Mouse (Mus musculus) CH12.LX (cell line): Measurements from ENCODE around the gene 2200002D01Rik. TPM values are rescaled to one million over a fixed set of nuclear protein-coding genes. Genes with fewer than 3 reads are reported as not detected.

Source experiments
- DNase-seq: peaks from one replicate; pipeline ENCODE4 v3.0.0-alpha.2; 2013; ENCODE audit errors: extremely low read depth
- H3K27ac ChIP-seq: 2 replicates; pipeline ENCODE4 v1.5.1; 2012; ENCODE audit warnings: low read depth, mild to moderate bottlenecking, control low read depth, moderate library complexity; ENCODE audit not compliant: insufficient read depth
- H3K27me3 ChIP-seq: replicated peaks from 2 replicates; pipeline ENCODE3; 2012; ENCODE audit warnings: inconsistent platforms
- H3K36me3 ChIP-seq, 2 experiments: replicated peaks in 1 of 2; 2 replicates each; pipeline versions ENCODE3 to v1.6.1; 2012; ENCODE audit warnings: inconsistent platforms in 1 of 2, low read length in 1 of 2, mild to moderate bottlenecking in 1 of 2, mixed read lengths in 1 of 2, moderate library complexity in 1 of 2; ENCODE audit not compliant: control insufficient read depth in 1 of 2, insufficient read depth in 1 of 2
- H3K4me1 ChIP-seq, 2 experiments: 2 replicates each; pipeline ENCODE4 v1.6.1; 2012; ENCODE audit warnings: inconsistent platforms in 1 of 2, moderate library complexity in 1 of 2; ENCODE audit not compliant: insufficient read depth in 2 of 2, control insufficient read depth in 1 of 2
- H3K4me2 ChIP-seq: 2 replicates; pipeline ENCODE4 v1.6.1; 2012; ENCODE audit warnings: low read depth, mild to moderate bottlenecking, control low read depth; ENCODE audit not compliant: poor library complexity, insufficient read depth, severe bottlenecking
- H3K4me3 ChIP-seq, 3 experiments: fragments of 150-350 bp in 1 of 3; sonication (generic) in 1 of 3; replicated peaks in 1 of 3; 2 replicates each; pipeline versions ENCODE3 to v1.5.1; 2011 to 2012; ENCODE audit warnings: low read depth in 2 of 3, low read length in 2 of 3, mild to moderate bottlenecking in 2 of 3, moderate library complexity in 2 of 3, control low read depth in 1 of 3, improper control_type of control experiment in 1 of 3, inconsistent platforms in 1 of 3, mixed read lengths in 1 of 3; ENCODE audit not compliant: poor library complexity in 1 of 3
- H3K79me2 ChIP-seq: replicated peaks from 2 replicates; pipeline ENCODE4 v1.6.1; 2012; ENCODE audit warnings: mild to moderate bottlenecking, moderate library complexity; ENCODE audit not compliant: control insufficient read depth, poor library complexity, insufficient read depth, severe bottlenecking; ENCODE audit errors: extremely low read depth
- H3K9ac ChIP-seq: 2 replicates; pipeline ENCODE4 v1.6.1; 2012; ENCODE audit warnings: low read depth, mild to moderate bottlenecking, control low read depth, moderate library complexity; ENCODE audit not compliant: insufficient read depth
- H3K9me3 ChIP-seq: replicated peaks from 2 replicates; pipeline ENCODE3; 2012; ENCODE audit warnings: low read length, inconsistent platforms, mixed read lengths
- BHLHE40 ChIP-seq: IDR thresholded peaks from 2 replicates; pipeline ENCODE4 v1.6.1; 2011; ENCODE audit warnings: mild to moderate bottlenecking, low read depth, low read length, improper control_type of control experiment
- CHD1 ChIP-seq: IDR thresholded peaks from 2 replicates; pipeline ENCODE4 v1.6.1; 2012; ENCODE audit warnings: low read depth, low read length, improper control_type of control experiment, inconsistent platforms
- CTCF ChIP-seq, 2 experiments: IDR thresholded peaks in 1 of 2; conservative IDR thresholded peaks in 1 of 2; 2 replicates each; pipeline ENCODE4 v1.5.1; 2011 to 2012; ENCODE audit warnings: low read depth in 2 of 2, low read length in 2 of 2, improper control_type of control experiment in 1 of 2, inconsistent platforms in 1 of 2, mild to moderate bottlenecking in 1 of 2, moderate library complexity in 1 of 2
- ELF1 ChIP-seq: IDR thresholded peaks from 2 replicates; pipeline ENCODE4 v1.6.1; 2014; ENCODE audit warnings: low read depth, mild to moderate bottlenecking, inconsistent platforms, low read length, improper control_type of control experiment
- EP300 ChIP-seq: IDR thresholded peaks from 2 replicates; pipeline ENCODE4 v1.6.1; 2011; ENCODE audit warnings: low read length, improper control_type of control experiment
- IRF4 ChIP-seq: IDR thresholded peaks from 2 replicates; pipeline ENCODE4 v1.6.1; 2014; ENCODE audit warnings: low read depth, mild to moderate bottlenecking, inconsistent platforms, low read length, improper control_type of control experiment
- JUND ChIP-seq: conservative IDR thresholded peaks from 2 replicates; pipeline ENCODE4 v1.6.1; 2011; ENCODE audit warnings: low read depth, low read length, improper control_type of control experiment
- MAX ChIP-seq: IDR thresholded peaks from 2 replicates; pipeline ENCODE4 v1.6.1; 2011; ENCODE audit warnings: low read length, improper control_type of control experiment
- MAZ ChIP-seq: IDR thresholded peaks from 2 replicates; pipeline ENCODE4 v1.6.1; 2012; ENCODE audit warnings: low read depth, mild to moderate bottlenecking, inconsistent platforms, low read length, improper control_type of control experiment, moderate library complexity
- MEF2A ChIP-seq: IDR thresholded peaks from 2 replicates; pipeline ENCODE4 v1.6.1; 2014; ENCODE audit warnings: low read depth, mild to moderate bottlenecking, inconsistent platforms, low read length, improper control_type of control experiment, borderline replicate concordance
- MXI1 ChIP-seq: IDR thresholded peaks from 2 replicates; pipeline ENCODE4 v1.6.1; 2011; ENCODE audit warnings: mild to moderate bottlenecking, low read depth, low read length, improper control_type of control experiment
- MYC ChIP-seq: IDR thresholded peaks from 2 replicates; pipeline ENCODE4 v1.6.1; 2011; ENCODE audit warnings: low read depth, mild to moderate bottlenecking, improper control_type of control experiment, low read length
- NELFE ChIP-seq: IDR thresholded peaks from 2 replicates; pipeline ENCODE4 v1.6.1; 2011; ENCODE audit warnings: low read depth, low read length, improper control_type of control experiment
- POLR2A ChIP-seq: IDR thresholded peaks from 2 replicates; pipeline ENCODE4 v1.6.1; 2011; ENCODE audit warnings: low read depth, mild to moderate bottlenecking, improper control_type of control experiment, low read length
- RAD21 ChIP-seq: IDR thresholded peaks from 2 replicates; pipeline ENCODE4 v1.6.1; 2011; ENCODE audit warnings: low read depth, mild to moderate bottlenecking, low read length, improper control_type of control experiment, moderate library complexity
- RCOR1 ChIP-seq: conservative IDR thresholded peaks from 2 replicates; pipeline ENCODE4 v1.6.1; 2012; ENCODE audit warnings: low read depth, mild to moderate bottlenecking, inconsistent platforms, low read length, improper control_type of control experiment
- SMC3 ChIP-seq: IDR thresholded peaks from 2 replicates; pipeline ENCODE4 v1.6.1; 2011; ENCODE audit warnings: low read depth, low read length, improper control_type of control experiment
- TBP ChIP-seq: conservative IDR thresholded peaks from 2 replicates; pipeline ENCODE4 v1.6.1; 2011; ENCODE audit warnings: low read depth, low read length, improper control_type of control experiment
- UBTF ChIP-seq: IDR thresholded peaks from 2 replicates; pipeline ENCODE4 v1.6.1; 2012; ENCODE audit warnings: low read depth, mild to moderate bottlenecking, inconsistent platforms, low read length, improper control_type of control experiment, moderate library complexity
- ZC3H11A ChIP-seq: IDR thresholded peaks from 2 replicates; pipeline ENCODE4 v1.6.1; 2012; ENCODE audit warnings: low read depth, mild to moderate bottlenecking, inconsistent platforms, low read length, improper control_type of control experiment
- ZMIZ1 ChIP-seq: IDR thresholded peaks from 2 replicates; pipeline ENCODE4 v1.6.1; 2012; ENCODE audit warnings: low read depth, mild to moderate bottlenecking, inconsistent platforms, low read length, improper control_type of control experiment
- dilution Hi-C: fragments of 300-500 bp; cut with MboI; formaldehyde crosslinking; loops from 2 replicates; pipeline ENCODE4 v1.14.3; 2020; ENCODE audit warnings: low sequenced_read_pairs; ENCODE audit not compliant: extremely low pct_unique_long_range_greater_than_20kb, extremely low pct_ligation_motif_present
- in situ Hi-C: fragments of 300-500 bp; cut with MboI; formaldehyde crosslinking; loops from 3 replicates; pipeline ENCODE4 v1.14.3; 2019; ENCODE audit warnings: low sequenced_read_pairs, low pct_ligation_motif_present, low pct_unique_long_range_greater_than_20kb, mixed read lengths
- polyA plus RNA-seq: library from polyadenylated mRNA; unstranded; fragments of >175 nt; gene quantifications from 2 replicates; pipeline ENCODE4 v1.2.1, GENCODE M21; 2012; ENCODE audit warnings: low read depth; ENCODE audit not compliant: insufficient read length
- total RNA-seq, 2 experiments: library from RNA; depleted of rRNA; stranded (reverse); fragments of 300-350 nt in 1 of 2; fragments of >200 nt in 1 of 2; gene quantifications; 2 replicates each; pipeline ENCODE4 v1.2.3; 2012 to 2014

The 2200002D01Rik gene
- total and polyA plus RNA-seq, 3 experiments = 5.8 TPM; not detected in 2

- Histone ChIP-seq H3K27me3 (no peaks in the 10 kb centered on the region), H3K4me3 (no peak overlapping the region), H3K79me2 (no peaks in the 10 kb centered on the region), H3K4me2 (no peak overlapping the region), H3K9ac (no peak overlapping the region), H3K9me3 (no peaks in the 10 kb centered on the region), H3K36me3 (peaks cover 0 to 13% of the 10 kb centered on the region in 2 experiments), H3K4me1 (peaks cover 9 to 48% of the 10 kb centered on the region in 2 experiments), H3K27ac (no peak overlapping the region)
- DNase-seq = no peak
- in situ Hi-C loops = loop anchor here (5.0 kb wide), 1 partner anchor 36 kb away; no protein-coding TSS in a partner anchor
- no peak for TF ChIP-seq MYC
- TF ChIP-seq RCOR1 = no peak
- no peak for TF ChIP-seq NELFE
- TF ChIP-seq MAX = no peak
- no peak for TF ChIP-seq MEF2A
- no peak for TF ChIP-seq MXI1
- no peak for TF ChIP-seq JUND
- no peak for TF ChIP-seq RAD21
- no peak for TF ChIP-seq ZMIZ1
- TF ChIP-seq ZC3H11A = no peak
- TF ChIP-seq POLR2A = no peak
- TF ChIP-seq IRF4 = no peak
- no peak for TF ChIP-seq BHLHE40
- TF ChIP-seq TBP = no peak
- TF ChIP-seq SMC3 = no peak
- TF ChIP-seq CTCF (conservative IDR thresholded peaks at IDR 0.05 in 1 of 2, IDR thresholded peaks at IDR 0.05 in 1 of 2; ENCODE audit: low read depth in 2 of 2, low read length in 2 of 2) = no peak
- no peak for TF ChIP-seq CHD1
- TF ChIP-seq MAZ = no peak
- dilution Hi-C loops = no loop called here
Measured at GRCm38 (mm10) chr7:29255875-29256274, 7.6 kb upstream of the 2200002D01Rik start.

GRCm38 (mm10) chr7:29253842-29254241 lies 5.6 kb upstream of the 2200002D01Rik start:
- in situ Hi-C loops (no loop called here), dilution Hi-C loops (no loop called here)
- Histone ChIP-seq H3K79me2 (no peaks in the 10 kb centered on the region), H3K27me3 (no peaks in the 10 kb centered on the region), H3K4me3 (no peak overlapping the region), H3K4me1 (peaks cover 6 to 29% of the 10 kb centered on the region in 2 experiments; a peak in 3 of 4 replicates), H3K9ac (no peak overlapping the region), H3K36me3 (peaks cover 2 to 8% of the 10 kb centered on the region in 2 experiments), H3K27ac (no peak overlapping the region), H3K9me3 (no peaks in the 10 kb centered on the region), H3K4me2 (no peak overlapping the region)
- DNase-seq = no peak
- no peak for TF ChIP-seq UBTF
- TF ChIP-seq EP300 = no peak
- no peak for TF ChIP-seq ELF1
